Mouse (Mus musculus) left cerebral cortex, postnatal 14 days (tissue): ENCODE data around the gene Ripor3. TPM values are rescaled to one million over a fixed set of nuclear protein-coding genes. Genes with fewer than 3 reads are reported as not detected.
A peak's percentile ranks its signal among the peaks of the same experiment; 100 is the strongest.

Experiments used
- DNase-seq, 2 experiments: peaks; one replicate each; pipeline ENCODE4 v3.0.0; 2021 to 2022; ENCODE audit warnings: low spot score in 2 of 2, mixed read lengths in 1 of 2
- intact Hi-C: fragments of 180-260 bp; cut with DNase I; formaldehyde crosslinking; loops from one replicate; pipeline ENCODE4 v1.15.1; 2025
- total RNA-seq, 2 experiments: library from RNA; stranded (reverse); gene quantifications; 2 replicates each; pipeline ENCODE4 v1.2.3; 2021

The Ripor3 gene
- total RNA-seq, 2 experiments from 2014 or later, result 0.42 to 1.5 TPM

GRCm38 (mm10) chr2:167996672-167997215 is 13.7 kb downstream of the Ripor3 start:
- intact Hi-C loops, result no loop called here
- no peak for DNase-seq

GRCm38 (mm10) chr2:167995870-167996635 is 14.4 kb downstream of the Ripor3 start:
- DNase-seq, result no peak
- intact Hi-C loops, result no loop called here

- intact Hi-C loops, result no loop called here
Observed at GRCm38 (mm10) chr2:167993260-167993659, 17.2 kb downstream of the Ripor3 start.

GRCm38 (mm10) chr2:167989310-167989709 is 21.1 kb downstream of the Ripor3 start:
- DNase-seq, result no peak
- intact Hi-C loops, result no loop called here

More at GRCm38 (mm10) chr2:167993260-167993659, 17.2 kb downstream of the Ripor3 start:
- DNase-seq, result no peak

GRCm38 (mm10) chr2:167987640-167988039 is 22.8 kb downstream of the Ripor3 start:
- no peak for DNase-seq
- intact Hi-C loops, result no loop called here

- DNase-seq, result peak in 1 of 2 experiments; percentile 50
- intact Hi-C loops, result no loop called here
Observed at GRCm38 (mm10) chr2:167986762-167987161, 23.7 kb downstream of the Ripor3 start.

- intact Hi-C loops, result no loop called here
Observed at GRCm38 (mm10) chr2:167984946-167985345, 25.5 kb downstream of the Ripor3 start.

GRCm38 (mm10) chr2:167984371-167984770 is 26.0 kb downstream of the Ripor3 start:
- intact Hi-C loops, result no loop called here
- DNase-seq, result no peak

More at GRCm38 (mm10) chr2:167984946-167985345, 25.5 kb downstream of the Ripor3 start:
- DNase-seq, result no peak

- intact Hi-C loops, result no loop called here
Observed at GRCm38 (mm10) chr2:167982646-167983045, 27.8 kb downstream of the Ripor3 start.

GRCm38 (mm10) chr2:167980391-167980790 is 30.0 kb downstream of the Ripor3 start:
- intact Hi-C loops, result no loop called here
- no peak for DNase-seq

More at GRCm38 (mm10) chr2:167982646-167983045, 27.8 kb downstream of the Ripor3 start:
- DNase-seq, result no peak

GRCm38 (mm10) chr2:167978271-167978670 is 32.1 kb downstream of the Ripor3 start:
- intact Hi-C loops, result no loop called here
- no peak for DNase-seq

GRCm38 (mm10) chr2:167975746-167976145 is 34.7 kb downstream of the Ripor3 start:
- no peak for DNase-seq
- intact Hi-C loops, result no loop called here

GRCm38 (mm10) chr2:167972809-167973208 is 37.6 kb downstream of the Ripor3 start:
- intact Hi-C loops, result no loop called here
- no peak for DNase-seq

GRCm38 (mm10) chr2:167972146-167972545 is 38.3 kb downstream of the Ripor3 start:
- intact Hi-C loops, result no loop called here
- DNase-seq, result no peak

GRCm38 (mm10) chr2:167969851-167970541 is 40.4 kb downstream of the Ripor3 start:
- intact Hi-C loops, result no loop called here
- DNase-seq, result no peak

GRCm38 (mm10) chr2:167968504-167968903 is 41.9 kb downstream of the Ripor3 start:
- intact Hi-C loops, result no loop called here
- DNase-seq, result no peak

- DNase-seq, result no peak
- intact Hi-C loops, result no loop called here
Observed at GRCm38 (mm10) chr2:167965911-167966310, 44.5 kb downstream of the Ripor3 start.

- intact Hi-C loops, result no loop called here
- no peak for DNase-seq
Observed at GRCm38 (mm10) chr2:167964320-167964719, 46.1 kb downstream of the Ripor3 start.

- intact Hi-C loops, result no loop called here
- no peak for DNase-seq
Observed at GRCm38 (mm10) chr2:167963778-167964300, 46.6 kb downstream of the Ripor3 start.

- intact Hi-C loops, result no loop called here
Observed at GRCm38 (mm10) chr2:167963176-167963575, 47.2 kb downstream of the Ripor3 start.

More at GRCm38 (mm10) chr2:167963176-167963575, 47.2 kb downstream of the Ripor3 start:
- DNase-seq, result peak; percentile 37 to 65
